Mouse (Mus musculus) liver, embryonic 11.5 days (tissue): ENCODE results near the gene Nrn1l. TPM values are rescaled to one million over a fixed set of nuclear protein-coding genes. Genes with fewer than 3 reads are reported as not detected.
A peak's percentile ranks its signal among the peaks of the same experiment; 100 is the strongest.

Source experiments
- ATAC-seq: fragments of 200-750 bp; cut with Nextera tagmentation; replicated peaks from 2 replicates; pipeline ENCODE4 v1.8.0; 2017; ENCODE audit warnings: moderate number of reproducible peaks, mild to moderate bottlenecking, moderate TSS enrichment, moderate library complexity; ENCODE audit not compliant: low FRiP score
- DNase-seq: peaks from one replicate; pipeline ENCODE4 v3.0.0-alpha.2; 2017; ENCODE audit warnings: low spot score
- H3K27ac ChIP-seq: fragments of 300-500 bp; sonication (generic); 2 replicates; pipeline ENCODE4 v1.5.1; 2014; ENCODE audit warnings: mild to moderate bottlenecking, low read depth, low read length, control low read depth
- H3K27me3 ChIP-seq: fragments of 300-500 bp; sonication (generic); replicated peaks from 2 replicates; pipeline ENCODE4 v1.6.1; 2014; ENCODE audit warnings: low read length, mixed read lengths; ENCODE audit not compliant: control insufficient read depth, insufficient read depth
- H3K36me3 ChIP-seq: fragments of 300-500 bp; sonication (generic); 2 replicates; pipeline ENCODE4 v1.6.1; 2014; ENCODE audit warnings: mild to moderate bottlenecking, low read length, moderate library complexity, mixed read lengths; ENCODE audit not compliant: control insufficient read depth, insufficient read depth
- H3K4me1 ChIP-seq: fragments of 300-500 bp; sonication (generic); replicated peaks from 2 replicates; pipeline ENCODE4 v1.6.1; 2014; ENCODE audit warnings: low read length, mixed read lengths; ENCODE audit not compliant: control insufficient read depth, insufficient read depth
- H3K4me2 ChIP-seq: fragments of 300-500 bp; sonication (generic); 2 replicates; pipeline ENCODE4 v1.6.1; 2014; ENCODE audit warnings: mild to moderate bottlenecking, control low read depth, moderate library complexity
- H3K4me3 ChIP-seq: fragments of 300-500 bp; sonication (generic); 2 replicates; pipeline ENCODE4 v1.5.1; 2014; ENCODE audit warnings: low read depth, low read length, control low read depth
- H3K9ac ChIP-seq: fragments of 300-500 bp; sonication (generic); 2 replicates; pipeline ENCODE4 v1.6.1; 2014; ENCODE audit warnings: low read depth, low read length, control low read depth
- H3K9me3 ChIP-seq: fragments of 300-500 bp; sonication (generic); 2 replicates; pipeline ENCODE4 v1.6.1; 2016; ENCODE audit warnings: low read length, inconsistent platforms, mixed read lengths; ENCODE audit not compliant: control insufficient read depth
- WGBS: fragments of 180-500 bp; shearing (Covaris S2); extraction: QIAGEN DNeasy Blood & Tissue Kit; methylation state at CpG from one replicate; pipeline ENCODE4 v1.1.7; 2014; 5-methylcytosine and 5-hydroxymethylcytosine counted together
- polyA plus RNA-seq: library from polyadenylated mRNA; unstranded; fragments of >200 nt; fragmentation: Nextera tagmentation; extraction: Ambion mirVana; gene quantifications from 2 replicates; pipeline ENCODE4 v1.2.1, GENCODE M21; 2014

Nrn1l gene
- polyA plus RNA-seq, 1 experiment from 2014 or later = not detected

GRCm38 (mm10) chr8:105900180-105900940, 7.0 kb downstream of the Nrn1l start, which contains the start of gene Pskh1:
Gene Pskh1, plus strand, starts transcription at chr8:105900441.
- H3K9ac ChIP-seq = peak within 1 kb of the TSS; percentile 96
- peaks cover 7% of the 10 kb centered on the region; the same call in 1 of the 2 replicates for H3K4me1 ChIP-seq
- under 1% methylated on average over 68 of the region's 68 CpGs for WGBS
- no peaks in the 10 kb centered on the region for H3K36me3 ChIP-seq
- H3K27ac ChIP-seq = peak within 1 kb of the TSS; percentile 93
- H3K27me3 ChIP-seq = no peaks in the 10 kb centered on the region
- H3K4me3 ChIP-seq = peak within 1 kb of the TSS; percentile 89
- H3K9me3 ChIP-seq = no peaks in the 10 kb centered on the region
- peak; percentile 94 for DNase-seq
- ATAC-seq = peak; percentile 85
- H3K4me2 ChIP-seq = peak within 1 kb of the TSS; percentile 74

- no peak for DNase-seq
- Histone ChIP-seq H3K9ac (peak overlapping the region; percentile 96), H3K4me2 (peak overlapping the region; percentile 74)
Observed at GRCm38 (mm10) chr8:105900941-105901616, 7.7 kb downstream of the Nrn1l start.

GRCm38 (mm10) chr8:105919390-105919789, 26.0 kb downstream of the Nrn1l start:
- Histone ChIP-seq H3K4me2 (no peak overlapping the region), H3K9me3 (no peaks in the 10 kb centered on the region), H3K4me1 (0 out of 2 replicates have a peak, but pooled peaks cover 2% of the 10 kb centered on the region), H3K27ac (no peak overlapping the region), H3K27me3 (no peaks in the 10 kb centered on the region), H3K4me3 (no peak overlapping the region), H3K36me3 (peaks cover 7% of the 10 kb centered on the region), H3K9ac (no peak overlapping the region)
- DNase-seq = no peak
- 76% methylated on average over 3 of the region's 3 CpGs for WGBS
- ATAC-seq = no peak

More at GRCm38 (mm10) chr8:105900941-105901616, 7.7 kb downstream of the Nrn1l start:
- H3K9me3 ChIP-seq = no peaks in the 10 kb centered on the region
- peak overlapping the region; percentile 93 for H3K27ac ChIP-seq
- no peaks in the 10 kb centered on the region for H3K27me3 ChIP-seq
- H3K4me3 ChIP-seq = peak overlapping the region; percentile 89
- WGBS = 22% methylated on average over 16 of the region's 16 CpGs
- peak; percentile 69 for ATAC-seq
- H3K4me1 ChIP-seq = peaks cover 7% of the 10 kb centered on the region; the same call in 1 of the 2 replicates
- no peaks in the 10 kb centered on the region for H3K36me3 ChIP-seq

GRCm38 (mm10) chr8:105925123-105925522, 31.8 kb downstream of the Nrn1l start:
- Histone ChIP-seq H3K4me1 (peaks cover 2% of the 10 kb centered on the region; the same call in 1 of the 2 replicates), H3K27me3 (no peaks in the 10 kb centered on the region), H3K27ac (no peak overlapping the region), H3K4me2 (no peak overlapping the region), H3K4me3 (no peak overlapping the region), H3K9me3 (no peaks in the 10 kb centered on the region), H3K36me3 (0 out of 2 replicates have a peak, but pooled peaks cover 3% of the 10 kb centered on the region), H3K9ac (no peak overlapping the region)
- no peak for DNase-seq
- 65% methylated on average over 3 of the region's 3 CpGs for WGBS
- ATAC-seq = no peak

GRCm38 (mm10) chr8:105930602-105931001, 37.2 kb downstream of the Nrn1l start:
- no peak overlapping the region for H3K4me2 ChIP-seq
- H3K4me1 ChIP-seq = peaks cover 7% of the 10 kb centered on the region
- WGBS = 18% methylated on average over 8 of the region's 8 CpGs
- DNase-seq (peak; percentile 82), ATAC-seq (peak; percentile 35)
- H3K4me3 ChIP-seq = no peak overlapping the region
- H3K27me3 ChIP-seq = no peaks in the 10 kb centered on the region
- no peak overlapping the region for H3K9ac ChIP-seq
- H3K9me3 ChIP-seq = no peaks in the 10 kb centered on the region
- H3K36me3 ChIP-seq = peaks cover 9% of the 10 kb centered on the region; the same call in 1 of the 2 replicates
- H3K27ac ChIP-seq = no peak overlapping the region

GRCm38 (mm10) chr8:105931271-105931670, 37.9 kb downstream of the Nrn1l start:
- Histone ChIP-seq H3K9me3 (no peaks in the 10 kb centered on the region), H3K27me3 (no peaks in the 10 kb centered on the region), H3K36me3 (peaks cover 9% of the 10 kb centered on the region; the same call in 1 of the 2 replicates), H3K4me3 (no peak overlapping the region), H3K4me2 (no peak overlapping the region), H3K27ac (no peak overlapping the region), H3K9ac (no peak overlapping the region), H3K4me1 (peaks cover 14% of the 10 kb centered on the region)
- ATAC-seq (no peak), DNase-seq (no peak)
- WGBS = 89% methylated on average over 3 of the region's 3 CpGs

- ATAC-seq (no peak), DNase-seq (no peak)
- Histone ChIP-seq H3K27me3 (no peaks in the 10 kb centered on the region), H3K4me3 (no peak overlapping the region), H3K27ac (no peak overlapping the region), H3K9me3 (no peaks in the 10 kb centered on the region), H3K4me1 (peaks cover 19% of the 10 kb centered on the region), H3K36me3 (peaks cover 9% of the 10 kb centered on the region; the same call in 1 of the 2 replicates), H3K9ac (no peak overlapping the region), H3K4me2 (no peak overlapping the region)
- WGBS = 88% methylated on average over 11 of the region's 11 CpGs
Observed at GRCm38 (mm10) chr8:105932525-105932924, 39.2 kb downstream of the Nrn1l start.

GRCm38 (mm10) chr8:105933762-105934161, 40.4 kb downstream of the Nrn1l start, which contains the start of gene Ctrl:
Gene Ctrl, minus strand, starts transcription at chr8:105933862.
- WGBS = 87% methylated on average over 2 of the region's 2 CpGs
- no peaks in the 10 kb centered on the region for H3K27me3 ChIP-seq
- H3K4me1 ChIP-seq = peaks cover 28% of the 10 kb centered on the region
- no peak within 1 kb of the TSS for H3K4me2 ChIP-seq
- peaks cover 9% of the 10 kb centered on the region; the same call in 1 of the 2 replicates for H3K36me3 ChIP-seq
- no peak for DNase-seq
- no peak within 1 kb of the TSS for H3K4me3 ChIP-seq
- H3K27ac ChIP-seq = no peak within 1 kb of the TSS
- no peak for ATAC-seq
- no peaks in the 10 kb centered on the region for H3K9me3 ChIP-seq
- H3K9ac ChIP-seq = no peak within 1 kb of the TSS
